Mouse (Mus musculus) myocyte (in vitro differentiated cells): ENCODE data around the gene Dysf. TPM values are rescaled to one million over a fixed set of nuclear protein-coding genes. Genes with fewer than 3 reads are reported as not detected.

Experiments used
- H3K27me3 ChIP-seq: one replicate; pipeline ENCODE4 v1.6.1; 2011; ENCODE audit not compliant: control insufficient read depth, insufficient read depth, insufficient read length
- H3K36me3 ChIP-seq: one replicate; pipeline ENCODE4 v1.6.1; 2011; ENCODE audit not compliant: control insufficient read depth, insufficient read depth
- H3K4me2 ChIP-seq: one replicate; pipeline ENCODE4 v1.6.1; 2011; ENCODE audit warnings: low read depth, control low read depth
- H3K4me3 ChIP-seq: one replicate; pipeline ENCODE4 v1.5.1; 2011; ENCODE audit warnings: mild to moderate bottlenecking, control low read depth, moderate library complexity
- H3K79me2 ChIP-seq: one replicate; pipeline ENCODE4 v1.6.1; 2011; ENCODE audit not compliant: control insufficient read depth, insufficient read depth
- H3ac ChIP-seq: one replicate; pipeline ENCODE4 v1.6.1; 2011; ENCODE audit not compliant: control insufficient read depth, insufficient read length
- CEBPB ChIP-seq: IDR thresholded peaks from 2 replicates; pipeline ENCODE4 v1.6.1; 2011; ENCODE audit warnings: mild to moderate bottlenecking, moderate library complexity; ENCODE audit not compliant: poor library complexity, insufficient read depth, severe bottlenecking
- E2F4 ChIP-seq: IDR thresholded peaks from one replicate; pipeline ENCODE4 v1.6.1; 2011; ENCODE audit warnings: mild to moderate bottlenecking, control low read depth, moderate library complexity; ENCODE audit not compliant: insufficient read depth
- MAX ChIP-seq: IDR thresholded peaks from one replicate; pipeline ENCODE4 v1.6.1; 2011; ENCODE audit warnings: low read depth, mild to moderate bottlenecking, control low read depth
- MYOD1 ChIP-seq, 3 experiments: IDR thresholded peaks; one replicate each; pipeline ENCODE4 v1.6.1; 2011; ENCODE audit warnings: control low read depth in 2 of 3, low read depth in 2 of 3, mild to moderate bottlenecking in 2 of 3, moderate library complexity in 1 of 3; ENCODE audit not compliant: insufficient read length in 2 of 3, control insufficient read depth in 1 of 3
- MYOG ChIP-seq, 3 experiments: IDR thresholded peaks; one replicate each; pipeline ENCODE4 v1.6.1; 2011; ENCODE audit warnings: control low read depth in 2 of 3, low read depth in 2 of 3, mild to moderate bottlenecking in 2 of 3; ENCODE audit not compliant: insufficient read length in 2 of 3, control insufficient read depth in 1 of 3, insufficient read depth in 1 of 3
- POLR2A ChIP-seq: IDR thresholded peaks from one replicate; pipeline ENCODE4 v1.6.1; 2011; ENCODE audit warnings: low read depth, mild to moderate bottlenecking, control low read depth, moderate library complexity; ENCODE audit not compliant: insufficient read length
- POLR2AphosphoS2 ChIP-seq: IDR thresholded peaks from one replicate; pipeline ENCODE4 v1.6.1; 2011; ENCODE audit warnings: low read depth, control low read depth; ENCODE audit not compliant: insufficient read length
- REST ChIP-seq: IDR thresholded peaks from one replicate; pipeline ENCODE4 v1.6.1; 2011; ENCODE audit warnings: mild to moderate bottlenecking, control low read depth, moderate library complexity; ENCODE audit not compliant: insufficient read depth, insufficient read length
- SRF ChIP-seq: IDR thresholded peaks from one replicate; pipeline ENCODE4 v1.6.1; 2011; ENCODE audit warnings: low read depth; ENCODE audit not compliant: control insufficient read depth, insufficient read length
- TCF12 ChIP-seq: IDR thresholded peaks from one replicate; pipeline ENCODE4 v1.6.1; 2011; ENCODE audit warnings: mild to moderate bottlenecking, control low read depth; ENCODE audit not compliant: poor library complexity, insufficient read depth, severe bottlenecking
- TCF3 ChIP-seq: IDR thresholded peaks from one replicate; pipeline ENCODE4 v1.6.1; 2011; ENCODE audit warnings: low read depth, control low read depth; ENCODE audit not compliant: insufficient read length
- USF1 ChIP-seq: IDR thresholded peaks from one replicate; pipeline ENCODE4 v1.6.1; 2011; ENCODE audit warnings: low read depth, mild to moderate bottlenecking, control low read depth, moderate library complexity
- polyA plus RNA-seq: library from polyadenylated mRNA; unstranded; fragments of >200 nt; fragmentation: generic; extraction: Trizol; gene quantifications from one replicate; pipeline ENCODE4 v1.2.1, GENCODE M21; 2012; ENCODE audit warnings: missing spikeins

The Dysf gene
- polyA plus RNA-seq, 1 experiment, result 35.5 TPM

- H3K36me3 ChIP-seq, result no peaks in the 10 kb centered on the region
- H3K27me3 ChIP-seq, result no peaks in the 10 kb centered on the region
- H3K79me2 ChIP-seq, result no peaks in the 10 kb centered on the region
- H3K4me2 ChIP-seq, result no peak overlapping the region
- TF ChIP-seq MYOD1 (IDR thresholded peaks at IDR 0.05; ENCODE audit: control insufficient read depth in 1 of 3, insufficient read length in 2 of 3, low read depth in 2 of 3) (no peak), USF1 (no peak), MYOG (IDR thresholded peaks at IDR 0.05; ENCODE audit: control insufficient read depth in 1 of 3, insufficient read depth in 1 of 3, insufficient read length in 2 of 3, low read depth in 2 of 3) (no peak), SRF (no peak), MAX (no peak), E2F4 (no peak), TCF12 (no peak), CEBPB (no peak), POLR2A (no peak), REST (no peak), POLR2AphosphoS2 (no peak), TCF3 (no peak)
- no peak overlapping the region for H3K4me3 ChIP-seq
- H3ac ChIP-seq, result no peak overlapping the region
These were observed 47.2 kb downstream of the Dysf start for GRCm38 (mm10) chr6:84055619-84056018.

GRCm38 (mm10) chr6:84057216-84057615 lies 48.8 kb downstream of the Dysf start:
- Histone ChIP-seq H3ac (no peak overlapping the region), H3K4me2 (no peak overlapping the region), H3K27me3 (no peaks in the 10 kb centered on the region), H3K36me3 (no peaks in the 10 kb centered on the region), H3K79me2 (no peaks in the 10 kb centered on the region), H3K4me3 (no peak overlapping the region)
- no peak for TF ChIP-seq USF1
- TF ChIP-seq POLR2AphosphoS2, result no peak
- TF ChIP-seq E2F4, result no peak

GRCm38 (mm10) chr6:84058671-84059141 lies 50.3 kb downstream of the Dysf start:
- H3K36me3 ChIP-seq, result no peaks in the 10 kb centered on the region
- no peaks in the 10 kb centered on the region for H3K27me3 ChIP-seq
- H3ac ChIP-seq, result no peak overlapping the region
- H3K79me2 ChIP-seq, result no peaks in the 10 kb centered on the region
- no peak for TF ChIP-seq USF1
- no peak for TF ChIP-seq E2F4
- TF ChIP-seq REST, result no peak
- no peak for TF ChIP-seq TCF12
- TF ChIP-seq CEBPB, result no peak
- TF ChIP-seq MYOD1 (IDR thresholded peaks at IDR 0.05; ENCODE audit: control insufficient read depth in 1 of 3, insufficient read length in 2 of 3, low read depth in 2 of 3), result no peak
- no peak overlapping the region for H3K4me3 ChIP-seq
- no peak overlapping the region for H3K4me2 ChIP-seq

- no peak overlapping the region for H3K4me2 ChIP-seq
- TF ChIP-seq USF1 (no peak), TCF12 (no peak), CEBPB (no peak), MYOD1 (IDR thresholded peaks at IDR 0.05; ENCODE audit: control insufficient read depth in 1 of 3, insufficient read length in 2 of 3, low read depth in 2 of 3) (no peak), POLR2A (no peak), TCF3 (no peak), MYOG (IDR thresholded peaks at IDR 0.05; ENCODE audit: control insufficient read depth in 1 of 3, insufficient read depth in 1 of 3, insufficient read length in 2 of 3, low read depth in 2 of 3) (no peak), SRF (no peak), POLR2AphosphoS2 (no peak), MAX (no peak), REST (no peak), E2F4 (no peak)
- H3K27me3 ChIP-seq, result no peaks in the 10 kb centered on the region
- H3K4me3 ChIP-seq, result no peak overlapping the region
- no peaks in the 10 kb centered on the region for H3K36me3 ChIP-seq
- no peak overlapping the region for H3ac ChIP-seq
- no peaks in the 10 kb centered on the region for H3K79me2 ChIP-seq
These were observed 51.5 kb downstream of the Dysf start for GRCm38 (mm10) chr6:84059771-84060414.

GRCm38 (mm10) chr6:84061328-84061727 lies 52.9 kb downstream of the Dysf start:
- Histone ChIP-seq H3K4me3 (no peak overlapping the region), H3K36me3 (no peaks in the 10 kb centered on the region), H3ac (no peak overlapping the region), H3K27me3 (no peaks in the 10 kb centered on the region), H3K4me2 (no peak overlapping the region), H3K79me2 (no peaks in the 10 kb centered on the region)
- no peak for TF ChIP-seq USF1
- no peak for TF ChIP-seq MYOG (IDR thresholded peaks at IDR 0.05; ENCODE audit: control insufficient read depth in 1 of 3, insufficient read depth in 1 of 3, insufficient read length in 2 of 3, low read depth in 2 of 3)
- no peak for TF ChIP-seq CEBPB
- TF ChIP-seq E2F4, result no peak
- no peak for TF ChIP-seq SRF
